Mouse (Mus musculus) spleen, adult 18-20 months (tissue): ENCODE measurements around the gene Nkd2.
A peak's percentile ranks its signal among the peaks of the same experiment; 100 is the strongest.

Experiments used
- DNase-seq, 2 experiments: peaks; one replicate each; pipeline ENCODE4 v3.0.0; 2022; ENCODE audit warnings: mixed read lengths in 2 of 2

Nkd2 gene

DNA sequence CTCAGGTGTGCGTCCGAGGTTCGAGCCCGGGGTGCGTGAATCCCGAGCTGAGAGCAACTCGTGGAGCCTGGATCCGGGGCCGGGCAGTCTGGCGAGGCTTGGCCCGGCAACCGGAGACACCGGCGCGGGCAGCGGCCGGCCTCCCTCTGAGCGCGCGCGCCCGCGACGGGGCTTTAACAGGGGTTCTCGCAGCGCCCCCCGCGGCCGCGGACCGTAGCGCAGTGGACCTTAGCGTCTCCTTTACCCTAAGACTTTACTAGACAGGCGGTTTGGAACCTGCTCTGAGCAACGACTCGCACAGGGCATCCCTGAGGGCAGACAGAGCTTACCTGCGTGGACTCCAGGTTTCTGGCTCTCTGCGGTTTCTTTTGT lies at the start of gene Nkd2:
Gene Nkd2, minus strand, starts transcription at position 167 of the 372 bp plus-strand sequence.
- DNase-seq = peak; percentile 27 to 66

DNA sequence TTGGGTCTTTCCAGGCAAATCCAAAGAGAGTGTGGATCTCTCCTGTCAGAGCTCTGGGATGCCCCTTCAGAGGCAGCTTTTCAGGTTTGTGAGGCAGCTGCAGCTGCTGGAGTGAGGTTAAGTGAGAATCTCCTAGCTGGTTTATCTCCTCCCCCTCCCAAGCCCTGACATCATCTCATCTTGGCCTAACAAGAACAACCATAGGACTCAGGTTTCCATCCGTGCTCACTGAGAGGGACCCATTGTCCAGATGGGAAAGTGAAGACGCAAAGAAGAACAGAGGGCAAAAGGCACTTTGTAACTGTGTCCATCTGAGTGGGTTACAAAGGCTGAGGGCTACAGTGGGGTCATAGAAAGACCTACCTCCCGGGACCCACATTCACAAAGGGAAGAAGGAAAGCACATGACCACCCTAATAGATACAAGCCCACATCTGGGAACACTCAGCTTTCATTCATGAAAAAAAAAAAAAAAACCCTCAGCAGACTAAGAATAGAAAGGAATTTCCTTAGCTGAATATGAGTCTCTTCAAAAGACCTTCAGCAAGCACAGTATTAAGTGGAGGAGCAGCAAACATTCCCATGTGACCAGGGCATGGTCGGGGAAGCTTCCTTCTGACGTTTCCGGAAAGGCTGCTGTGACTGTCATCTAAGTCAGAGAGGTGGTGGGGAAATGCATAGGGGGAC lies 45.2 kb upstream of the Nkd2 start:
- DNase-seq = no peak

DNA sequence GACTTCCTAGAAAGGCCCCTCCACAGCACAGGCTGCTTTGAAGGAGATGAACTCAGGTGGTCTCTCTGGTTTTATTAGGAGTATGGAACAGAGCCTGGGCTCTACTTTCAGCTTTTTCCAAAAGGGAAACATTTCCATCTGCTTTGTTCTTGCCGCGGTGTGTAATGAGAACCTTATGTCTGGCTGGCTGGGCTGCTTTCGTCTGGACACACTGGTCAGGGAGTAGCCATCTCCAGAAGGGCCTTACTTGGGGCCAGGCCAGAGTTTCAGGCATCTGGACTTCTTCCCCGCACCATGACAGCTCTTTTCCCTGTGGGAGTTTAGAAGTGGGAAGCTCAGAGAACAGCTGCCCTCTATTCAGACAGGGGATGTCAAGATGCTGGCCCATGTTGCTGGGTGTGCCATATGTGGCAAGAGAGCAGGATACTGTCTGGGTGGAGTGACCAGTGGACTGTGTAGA lies 40.0 kb upstream of the Nkd2 start:
- DNase-seq = no peak

DNA sequence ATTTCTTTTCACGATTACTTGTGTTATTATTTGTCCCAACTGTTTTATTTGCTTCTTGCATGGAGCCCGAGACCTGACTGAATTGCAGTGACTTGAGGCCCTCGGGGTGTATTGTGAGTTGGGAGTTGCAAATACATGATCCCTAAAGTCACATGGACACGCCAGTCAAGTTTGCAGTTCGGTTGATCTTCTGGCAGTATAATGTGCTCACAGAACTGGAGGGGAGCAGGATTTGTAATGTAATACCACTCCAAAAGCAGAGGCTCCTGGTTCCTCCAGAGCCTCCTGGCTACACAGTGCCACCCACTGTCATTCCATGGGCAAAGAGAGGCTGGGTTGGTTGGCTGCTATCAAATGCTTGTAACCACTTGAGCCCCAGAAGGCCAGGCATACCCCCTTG lies 39.2 kb upstream of the Nkd2 start:
- no peak for DNase-seq

DNA sequence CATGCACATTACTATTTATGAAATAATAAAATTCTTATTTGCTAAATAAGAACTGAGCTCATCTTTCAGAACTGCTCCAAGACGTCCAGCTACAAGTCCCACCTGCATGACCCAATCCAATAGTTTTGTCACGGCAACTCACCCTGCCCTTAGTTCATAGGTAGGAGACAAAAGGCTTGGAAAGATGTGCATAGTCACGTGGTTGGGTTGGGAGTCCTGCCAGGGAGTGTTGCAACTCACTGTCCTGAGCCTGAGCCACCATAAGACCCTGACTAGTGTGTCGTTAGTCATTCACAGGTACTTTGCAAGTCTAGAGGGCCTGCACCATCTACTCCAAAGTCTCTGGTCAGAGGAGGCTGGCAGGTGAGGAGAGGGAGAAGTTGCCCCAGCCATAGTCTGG lies 38.6 kb upstream of the Nkd2 start:
- no peak for DNase-seq

DNA sequence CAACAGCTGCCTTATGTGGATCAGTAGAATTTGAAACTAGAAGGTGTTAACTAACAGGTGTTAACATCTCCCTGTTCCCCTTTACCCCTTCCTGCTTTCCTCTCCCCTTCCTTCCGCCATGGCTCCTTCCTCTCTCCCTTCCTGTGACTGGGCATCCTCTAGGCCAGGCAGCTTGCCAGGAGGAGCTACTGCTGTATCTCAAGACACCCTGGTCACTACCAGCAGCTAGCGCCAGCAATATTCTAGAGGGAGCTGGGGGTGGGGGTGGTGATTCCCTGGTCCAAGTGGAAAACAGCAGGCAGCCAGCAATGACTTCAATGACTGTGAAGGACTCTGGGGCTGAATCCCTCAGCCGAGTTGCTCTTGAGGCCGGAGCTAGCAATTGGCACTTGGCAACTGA lies 38.2 kb upstream of the Nkd2 start:
- no peak for DNase-seq

DNA sequence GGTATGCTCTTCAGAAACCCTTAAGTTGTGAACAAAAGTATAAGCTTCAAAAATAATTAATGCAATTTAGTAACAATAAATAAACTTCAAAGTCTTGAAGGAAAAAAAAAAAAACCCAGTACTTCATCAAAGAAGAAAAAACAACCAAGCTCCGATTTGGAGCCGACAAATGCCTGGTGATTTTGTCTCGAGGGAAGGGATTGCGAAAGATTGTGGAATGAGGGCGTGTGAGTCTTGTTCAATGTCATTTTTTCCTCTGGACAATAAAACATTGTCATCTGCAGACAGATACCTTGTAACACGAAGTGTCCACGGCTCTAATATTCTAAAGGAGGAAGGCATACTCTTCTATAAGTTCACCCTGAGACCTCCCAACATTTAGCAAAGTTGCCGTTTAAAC lies 33.9 kb upstream of the Nkd2 start:
- no peak for DNase-seq

DNA sequence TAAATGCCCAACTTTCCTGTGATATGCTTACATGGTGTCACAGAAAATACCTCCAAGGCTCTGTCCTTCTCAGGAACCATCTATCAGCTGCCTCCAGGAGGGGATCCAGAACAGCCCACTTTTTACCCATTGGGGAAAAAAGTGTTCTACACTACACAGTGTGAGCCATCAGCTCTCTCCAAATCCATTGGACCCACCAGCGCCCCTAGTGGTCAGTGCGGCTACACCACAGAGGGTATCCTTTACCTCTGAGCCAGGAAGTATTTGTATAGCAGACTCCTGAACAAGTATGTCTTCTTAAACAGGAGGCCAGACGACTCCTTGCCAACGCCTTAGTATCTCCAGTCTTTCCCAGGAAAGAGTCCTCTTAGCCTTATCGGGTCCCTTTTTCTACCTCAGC lies 32.4 kb upstream of the Nkd2 start:
- peak; percentile 10 to 57 for DNase-seq

DNA sequence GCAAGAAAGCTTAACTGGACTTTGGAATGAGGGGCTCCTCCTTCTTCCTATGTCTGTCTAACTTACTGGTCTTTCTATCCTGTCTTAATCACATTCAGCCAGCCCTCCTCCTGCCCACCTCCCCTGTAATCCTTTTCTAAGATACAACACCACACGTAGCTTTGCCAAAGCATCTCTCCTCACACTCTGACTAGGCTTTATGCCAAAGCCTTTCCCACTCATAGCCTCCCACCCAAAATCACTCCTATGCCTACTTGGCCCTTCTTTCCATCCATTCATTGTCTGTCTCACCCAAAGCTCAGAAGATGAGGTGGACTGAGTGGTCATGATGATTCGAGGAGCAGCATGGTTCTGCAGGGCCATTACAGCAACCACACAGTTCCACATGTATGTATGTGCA lies 24.7 kb upstream of the Nkd2 start:
- no peak for DNase-seq

DNA sequence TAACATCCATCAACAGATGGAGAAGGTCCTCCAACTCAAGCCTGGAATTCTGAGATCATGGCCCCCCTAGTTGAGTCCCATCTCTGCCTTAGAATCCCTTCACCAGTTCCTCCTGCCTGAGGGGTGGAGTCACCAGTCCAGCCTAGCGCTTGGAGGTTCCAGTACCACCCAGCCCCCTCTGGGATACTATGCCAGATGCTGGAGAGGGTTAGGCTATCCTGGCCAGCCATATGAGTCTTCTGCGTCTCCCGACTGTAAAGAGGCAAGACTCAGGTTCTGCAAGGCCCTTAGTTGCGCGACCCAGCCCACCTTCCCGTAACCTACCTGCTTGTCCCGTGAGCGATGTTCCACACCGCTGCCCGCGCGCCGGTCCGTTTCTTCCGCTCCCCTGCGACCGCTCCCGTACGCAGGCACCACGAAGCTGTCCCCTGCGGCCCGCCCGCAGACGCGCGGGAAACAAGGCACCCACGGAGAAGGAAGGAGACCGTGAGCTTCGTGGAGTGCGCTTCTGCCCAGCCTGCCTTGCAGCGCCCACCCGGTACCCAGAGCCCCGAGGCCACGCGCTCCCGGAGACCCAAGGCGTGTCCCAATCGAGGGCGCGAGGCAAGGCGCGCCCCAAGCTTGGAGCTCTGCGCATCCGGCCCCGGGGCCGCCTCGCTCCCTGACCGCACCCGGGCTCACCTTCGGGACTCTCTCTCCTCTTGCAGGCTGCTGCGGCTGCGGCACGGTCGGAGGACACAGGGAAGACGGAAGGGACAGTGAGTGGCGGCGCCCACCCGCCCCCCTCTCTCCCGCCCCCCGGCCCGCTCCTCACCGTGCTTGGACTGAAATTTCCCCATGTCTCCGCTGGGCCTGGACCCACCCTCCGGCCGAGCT lies 604 bp downstream of the Nkd2 start:
- peak in 1 of 2 experiments; percentile 2 for DNase-seq

DNA sequence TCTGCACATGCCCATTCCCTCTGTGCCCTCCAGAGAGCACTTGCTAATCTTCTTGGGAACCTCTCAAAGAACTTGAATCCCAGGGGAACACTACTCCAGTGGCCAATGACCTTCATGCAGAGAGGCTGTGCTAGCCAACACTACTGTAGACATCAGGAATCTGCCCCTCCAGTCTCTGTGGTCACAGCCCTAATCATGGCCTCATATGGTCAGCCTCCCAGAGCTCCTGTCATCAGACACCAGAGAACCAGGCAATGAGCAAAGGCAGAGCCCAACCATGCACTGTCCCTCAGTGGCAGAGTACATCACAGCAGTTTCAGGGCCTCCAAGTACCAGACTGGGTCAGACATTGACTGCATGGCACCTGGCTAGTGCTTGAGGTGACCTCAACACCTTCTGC lies 4.7 kb downstream of the Nkd2 start:
- DNase-seq = no peak

DNA sequence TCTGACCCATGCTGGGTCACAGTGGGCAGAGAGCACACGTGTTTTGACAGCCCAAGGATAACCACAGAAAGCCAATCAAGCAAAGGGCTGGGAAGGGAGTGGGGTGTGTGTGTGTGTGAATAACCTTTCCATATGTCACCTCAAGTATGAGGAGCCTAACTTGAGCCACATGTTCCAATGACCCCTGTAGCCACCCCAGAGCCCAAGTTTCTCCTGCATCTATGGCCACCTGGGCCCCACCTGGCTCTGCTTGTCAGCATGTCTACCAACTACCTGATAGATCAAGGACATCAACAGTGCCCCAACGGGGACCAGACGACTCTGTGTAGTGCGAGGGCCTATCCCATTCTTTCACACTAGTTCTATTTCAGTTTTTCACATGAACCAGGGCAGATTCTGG lies 7.7 kb downstream of the Nkd2 start:
- no peak for DNase-seq

DNA sequence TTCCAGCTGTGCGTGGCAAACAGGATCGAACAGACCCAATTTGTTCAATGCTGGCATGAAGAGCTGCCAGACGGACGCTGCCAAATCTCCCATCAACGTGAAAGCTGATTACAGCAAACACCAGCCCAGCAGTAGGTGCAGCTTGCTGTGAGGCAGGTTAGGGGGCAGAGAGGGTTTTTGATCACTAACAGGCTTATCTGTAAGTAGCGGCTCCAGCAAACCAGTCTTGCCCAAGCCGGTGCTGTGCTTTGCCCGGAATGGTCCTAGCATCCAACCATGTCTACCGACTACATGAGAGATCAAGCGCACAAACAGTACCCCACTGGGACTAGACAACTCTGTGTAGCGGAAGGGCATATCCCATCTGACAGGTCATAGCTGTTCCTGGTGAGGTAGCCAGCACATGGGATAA lies 8.3 kb downstream of the Nkd2 start:
- no peak for DNase-seq

DNA sequence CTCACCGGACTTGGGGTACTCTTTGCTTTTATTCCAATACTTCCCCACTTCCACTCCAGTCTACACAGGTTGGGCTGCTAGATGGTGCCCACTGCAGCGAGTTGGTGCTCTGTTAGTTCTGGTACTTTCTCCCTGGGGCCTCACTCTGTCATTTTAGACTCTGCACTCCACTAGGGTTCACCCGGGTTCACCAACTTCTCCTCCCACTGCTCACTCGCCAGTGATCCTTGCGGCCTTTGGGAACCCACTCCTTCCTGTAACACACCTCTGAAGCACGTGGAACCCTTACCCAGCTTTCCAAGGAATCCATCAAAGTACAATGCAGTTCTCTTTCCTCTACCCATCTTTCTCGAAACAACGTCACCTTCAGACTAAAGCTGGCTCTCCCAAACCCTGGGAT lies 9.7 kb downstream of the Nkd2 start:
- no peak for DNase-seq

DNA sequence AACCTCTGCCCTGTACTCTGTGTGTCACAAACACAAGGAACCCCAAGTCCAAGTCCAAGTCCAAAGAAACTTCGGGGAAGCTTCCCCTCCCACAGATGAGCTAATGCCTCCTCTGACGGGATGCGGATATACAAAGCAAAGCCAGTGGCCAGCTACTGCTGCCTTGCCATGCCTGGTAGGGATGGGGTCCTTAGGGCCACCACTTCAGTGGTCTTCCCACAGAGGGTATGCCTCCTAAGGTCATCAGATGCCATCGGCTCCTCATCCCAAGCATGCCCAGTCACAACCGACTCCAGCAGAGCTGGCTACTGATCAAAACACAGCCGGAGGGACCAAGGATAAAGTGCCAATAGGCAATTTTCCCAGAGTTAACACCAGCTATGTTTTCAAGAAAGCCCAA lies 10.9 kb downstream of the Nkd2 start:
- DNase-seq = no peak

DNA sequence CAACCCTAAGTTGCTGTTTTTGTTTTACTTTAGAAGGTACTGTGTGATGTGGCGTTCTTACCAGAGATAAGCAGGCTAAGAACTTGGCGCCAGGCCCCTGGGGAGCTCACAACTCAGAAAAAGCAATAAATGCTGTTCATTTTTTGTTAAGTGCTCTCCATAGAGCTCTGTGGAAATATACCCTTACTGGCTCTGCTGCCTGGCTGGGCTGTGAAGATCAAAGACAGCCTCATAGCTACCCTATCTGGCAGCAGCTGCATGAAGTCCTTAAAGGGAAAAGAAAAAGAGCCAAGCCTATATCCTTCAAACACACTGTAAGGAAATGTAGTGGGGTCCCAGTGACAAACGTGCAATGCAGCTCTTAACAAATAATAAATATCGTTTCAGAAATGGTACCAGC lies 11.6 kb downstream of the Nkd2 start:
- DNase-seq = no peak

DNA sequence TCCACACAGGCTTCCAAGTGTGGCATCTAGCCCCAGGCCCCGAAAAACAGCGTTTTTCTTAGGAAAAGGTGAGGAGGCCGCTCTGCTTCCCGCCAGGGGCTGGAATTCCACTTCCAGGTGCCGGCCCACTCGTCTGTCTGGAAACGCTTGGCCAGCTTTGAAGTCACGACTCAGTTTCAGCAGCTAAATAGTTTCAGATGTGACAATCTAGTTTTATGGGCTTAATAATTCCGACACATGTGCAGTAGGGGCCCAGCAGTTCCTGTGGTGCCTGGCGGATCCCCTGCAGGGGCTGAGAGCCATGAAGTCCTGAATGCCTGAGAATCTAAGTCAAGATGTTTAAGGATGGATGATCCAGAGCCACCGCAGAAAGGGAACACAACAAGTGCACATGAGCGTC lies 13.6 kb downstream of the Nkd2 start:
- DNase-seq = no peak

DNA sequence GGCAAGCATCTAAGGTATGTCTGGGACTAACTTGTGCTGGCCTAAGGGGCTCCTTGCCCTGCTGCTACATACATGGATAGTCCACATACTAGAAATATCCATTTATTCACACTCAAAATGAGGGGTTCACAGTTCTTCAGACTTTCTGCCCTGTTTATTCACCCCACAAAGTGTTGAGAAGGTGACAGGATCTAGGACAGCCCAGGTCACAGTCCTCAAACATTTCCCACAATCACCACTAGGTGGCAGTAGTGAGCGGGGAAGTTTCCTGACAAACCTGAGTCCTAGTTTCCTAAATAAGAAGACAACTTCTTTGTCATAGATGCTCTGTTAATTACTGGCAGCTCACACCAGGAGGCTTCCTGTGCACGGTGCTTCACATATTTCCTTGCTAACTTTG lies 15.9 kb downstream of the Nkd2 start:
- DNase-seq = peak in 1 of 2 experiments; percentile 45

DNA sequence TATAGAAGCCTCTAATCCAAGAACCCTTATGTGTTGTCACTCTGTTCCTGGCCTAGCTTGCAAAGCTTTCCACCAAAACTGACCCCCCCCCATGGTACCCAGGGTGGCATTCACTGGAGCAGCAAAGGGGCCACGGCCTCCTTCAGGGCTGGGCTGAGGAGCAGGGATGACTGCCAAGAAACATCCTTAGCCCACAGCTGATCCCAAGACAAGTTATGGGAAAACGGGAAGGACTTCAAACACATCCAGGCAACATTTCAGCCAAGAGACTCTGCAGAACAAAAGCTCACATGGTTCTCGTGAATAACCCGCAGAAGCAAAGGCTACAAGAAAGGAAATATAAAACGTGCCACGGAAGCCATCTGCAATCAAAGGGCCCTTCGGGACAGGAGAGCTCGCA lies 20.2 kb downstream of the Nkd2 start:
- DNase-seq = no peak

DNA sequence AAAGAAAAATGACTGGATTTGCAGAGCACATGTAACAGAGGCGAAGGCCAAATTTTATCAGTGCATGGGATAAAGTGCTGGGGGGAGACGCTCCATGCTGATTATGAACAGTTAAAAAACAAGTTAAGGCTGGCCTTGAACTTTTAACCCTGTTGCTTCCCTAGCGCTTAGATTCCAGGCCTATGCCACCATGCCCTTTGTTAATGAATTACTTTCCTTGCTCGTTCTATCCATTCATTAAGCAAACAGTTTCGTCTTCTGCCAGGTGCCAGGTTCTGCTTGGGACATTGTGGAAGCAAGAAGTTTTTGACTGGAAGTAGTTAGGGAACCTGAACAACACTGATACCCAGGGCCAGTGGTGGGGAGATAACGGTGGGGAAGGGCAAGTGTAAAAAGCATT lies 23.7 kb downstream of the Nkd2 start:
- DNase-seq = no peak

DNA sequence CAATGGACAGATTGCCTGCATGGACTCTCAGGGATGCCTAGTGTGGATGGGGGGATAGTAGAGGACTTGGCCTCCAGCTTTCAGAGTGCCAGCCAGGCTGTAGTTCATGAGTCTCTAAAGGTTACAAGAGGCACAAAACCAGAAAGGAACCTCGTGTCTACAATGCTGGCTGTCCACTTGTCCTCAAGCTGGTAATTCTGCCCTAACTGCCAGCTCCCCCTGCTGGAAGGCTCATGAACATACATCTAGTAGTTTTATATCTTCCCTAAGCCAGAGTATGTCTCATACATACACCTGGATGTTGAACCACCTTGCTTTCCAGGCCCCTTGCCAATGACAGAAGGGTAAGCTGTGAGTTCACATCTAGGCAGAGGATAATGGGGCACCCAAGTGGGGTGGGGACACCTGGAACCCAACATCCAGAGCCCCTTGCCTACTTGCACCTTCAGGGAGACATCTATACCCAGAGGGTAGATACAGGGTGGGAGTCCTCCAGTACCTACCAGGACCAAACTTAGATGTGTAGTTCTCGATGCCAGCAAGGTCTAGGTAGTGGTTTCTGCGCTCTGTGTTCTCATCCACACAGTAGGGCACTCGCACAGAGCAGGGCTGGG lies 25.1 kb downstream of the Nkd2 start:
- DNase-seq = peak; percentile 30 to 65

DNA sequence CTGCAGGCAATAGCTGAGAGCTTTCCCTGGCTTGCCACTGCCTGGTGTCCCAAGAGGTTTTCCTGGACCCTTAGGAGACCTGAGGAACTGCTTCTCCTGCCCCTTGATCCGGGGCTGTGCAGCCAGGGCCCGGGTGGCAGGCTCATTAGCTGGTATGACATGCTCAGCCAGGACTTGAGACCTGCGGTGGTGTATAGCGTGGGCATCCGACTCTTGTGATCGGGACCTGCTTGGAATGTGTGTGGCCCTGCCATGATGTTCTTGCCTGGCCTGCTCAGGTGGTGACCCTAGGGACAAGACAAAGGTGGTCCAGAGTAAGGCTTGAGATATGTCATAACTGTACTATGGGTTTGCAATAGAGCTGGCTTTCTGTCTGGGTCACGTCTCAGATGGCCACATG lies 26.2 kb downstream of the Nkd2 start:
- DNase-seq = no peak

DNA sequence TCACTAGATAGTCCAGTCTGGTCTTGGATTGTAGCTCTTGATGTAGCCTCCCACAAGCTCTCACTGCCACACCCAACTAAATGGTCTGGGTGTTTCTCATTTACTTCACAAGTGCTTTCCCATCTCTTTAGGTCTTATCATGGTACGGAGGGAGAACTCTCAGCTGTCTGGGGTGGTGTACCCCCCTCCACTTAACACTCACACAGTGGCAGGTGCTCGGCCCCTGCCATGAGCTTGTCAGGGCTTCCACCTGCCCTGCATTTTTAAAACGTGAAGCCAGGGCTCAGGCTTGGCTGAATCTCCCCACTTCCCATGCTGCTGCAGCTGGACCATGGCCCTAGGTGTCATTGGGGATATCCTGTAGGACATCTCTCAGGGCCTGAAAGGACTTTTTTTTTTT lies 28.5 kb downstream of the Nkd2 start:
- no peak for DNase-seq

DNA sequence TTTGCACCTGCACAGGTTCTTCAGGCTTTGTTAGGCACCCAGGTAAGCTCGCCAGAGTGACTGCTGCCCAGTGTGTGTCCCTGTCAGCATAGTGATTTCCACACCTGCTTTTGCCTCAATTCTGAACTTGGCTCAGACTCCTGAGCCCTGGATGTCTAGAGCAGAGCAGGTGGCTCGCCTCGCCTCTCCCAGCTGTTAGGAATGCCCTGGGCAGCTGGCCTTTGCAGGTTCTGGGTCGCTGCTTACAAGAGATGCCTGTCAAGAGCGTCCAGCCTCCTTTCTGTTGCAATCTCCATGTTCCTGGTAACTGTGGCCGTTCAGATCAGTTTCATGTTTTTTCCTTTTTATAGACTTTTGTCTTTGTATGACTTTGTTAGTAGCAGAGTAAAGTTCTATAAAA lies 31.1 kb downstream of the Nkd2 start:
- no peak for DNase-seq
